Mouse (Mus musculus): ENCODE measurements at regions not wholly inside any gene's neighbourhood (a gene's known extent, or its start where the extent isn't known, plus 50 kb on each side); places are given as distances from the start of the nearest gene placed in this dataset.
"Not testable (repeated sequence)": the region's sequence is repeated elsewhere in the genome, so short reads cannot be mapped to it uniquely, and the experiment has no call there.

GRCm38 (mm10) chr3:29024851-29025250 lies 57.0 kb upstream of the Egfem1 start:
- DNase-seq: not testable (repeated sequence)

GRCm38 (mm10) chr3:29027726-29028125 lies 54.1 kb upstream of the Egfem1 start:
- peak; percentile 70 to 74 for DNase-seq

- no peak for DNase-seq
These were observed 51.0 kb upstream of the Egfem1 start for GRCm38 (mm10) chr3:29030791-29031190.

DNA sequence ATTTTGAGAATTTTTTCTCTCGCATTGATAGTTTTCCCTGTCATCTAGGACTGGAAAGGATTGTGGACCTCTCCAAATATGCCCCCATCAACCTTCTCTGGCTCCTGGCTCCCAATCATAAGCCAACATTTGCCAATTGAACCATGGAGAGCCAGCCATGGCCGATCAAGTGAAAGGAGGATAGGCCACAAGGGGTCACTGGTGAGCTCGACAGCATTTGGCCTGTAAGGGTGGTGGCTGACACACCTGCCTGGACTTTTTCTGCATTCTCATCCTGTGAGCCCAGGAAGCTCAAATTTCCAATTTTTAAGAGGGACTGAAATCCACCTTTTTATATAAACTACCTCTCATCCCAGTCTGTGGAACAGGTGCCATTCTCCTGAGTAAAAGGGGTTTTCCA lies 50.0 kb upstream of the Egfem1 start:
- DNase-seq: peak; percentile 22 to 55

Data from cerebellum, postnatal 14 days (tissue).